ENCODE assay signal across 17 mouse cellular contexts in the genomic region with DNA sequence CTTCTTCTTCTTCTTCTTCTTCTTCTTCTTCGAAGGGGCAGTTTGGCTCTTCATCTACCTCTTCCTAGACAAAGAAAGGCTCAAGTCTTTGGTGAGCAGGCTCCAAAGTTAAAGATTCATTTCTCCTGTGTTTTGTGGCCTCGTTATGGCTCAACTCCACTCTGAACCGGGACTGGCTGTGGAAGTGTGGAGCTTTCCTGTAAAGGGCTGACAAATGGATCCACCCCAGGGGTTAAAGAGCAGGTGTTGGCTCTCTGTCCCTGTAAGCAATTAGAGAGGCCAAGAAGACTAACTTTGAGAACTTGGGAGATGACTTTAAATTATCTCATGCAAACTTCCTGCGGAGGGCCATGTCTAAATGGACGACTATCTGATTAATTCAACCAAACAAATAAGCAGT. TPM values are rescaled to one million over a fixed set of nuclear protein-coding genes. Genes with fewer than 3 reads are reported as not detected.
DNase-seq lines count a peak whose midpoint lies in the region; ATAC-seq lines count a peak whose summit lies in the region.
"Had no signal": no experiment of that assay in that cellular context is flagged by ENCODE, and none has a peak within 500 bp of the region (broad histone marks: within the 10 kb centered on the region; RNA-seq: fewer than 3 reads in every experiment).

No protein-coding gene starts in this region.

- 10% methylated on average over 5 of the region's 5 CpGs for WGBS in hindbrain, embryonic 10.5 days
- 7% methylated on average over 5 of the region's 5 CpGs for WGBS in hindbrain, embryonic 13.5 days
- 26% methylated on average over 5 of the region's 5 CpGs for WGBS in kidney, embryonic 15.5 days
- WGBS in neural tube, embryonic 15.5 days = 10% methylated on average over 5 of the region's 5 CpGs
- WGBS in forebrain, embryonic 16.5 days = 5% methylated on average over 5 of the region's 5 CpGs

- peak; percentile 18 for DNase-seq in hindbrain, embryonic 10.5 days (ENCODE audit: low spot score)
- no peak for DNase-seq in kidney, postnatal 25 days
- DNase-seq in neural tube, embryonic 10.5 days (ENCODE audit: extremely low spot score, low spot score) = peak; percentile 45
- DNase-seq: adrenal gland, adult 2 months; adrenal gland, postnatal 25 days; cerebellum, adult 2 months; gastrocnemius, adult 2 months; gastrocnemius, postnatal 25 days had no signal

- H3K4me2 ChIP-seq in hindbrain, embryonic 13.5 days = no peak overlapping the region
- 0 out of 2 replicates have a peak overlapping the region, but pooled peaks have one; percentile 56 for H3K4me2 ChIP-seq in kidney, embryonic 15.5 days
- H3K4me2 ChIP-seq in neural tube, embryonic 15.5 days = no peak overlapping the region
- H3K4me2 ChIP-seq in forebrain, embryonic 16.5 days (ENCODE audit: low read length) = no peak overlapping the region

- ATAC-seq in hindbrain, embryonic 13.5 days (ENCODE audit: low FRiP score) = no peak
- no peak for ATAC-seq in kidney, embryonic 15.5 days (replicated peaks; ENCODE audit: low FRiP score)
- ATAC-seq in neural tube, embryonic 15.5 days (ENCODE audit: low FRiP score) = no peak
- no peak for ATAC-seq in forebrain, embryonic 16.5 days

- peaks cover 100% of the 10 kb centered on the region for H3K27me3 ChIP-seq in hindbrain, embryonic 10.5 days (ENCODE audit: insufficient read depth, poor library complexity, severe bottlenecking)
- peaks cover 100% of the 10 kb centered on the region for H3K27me3 ChIP-seq in hindbrain, embryonic 13.5 days
- H3K27me3 ChIP-seq in kidney, embryonic 15.5 days = peaks cover 65% of the 10 kb centered on the region
- H3K27me3 ChIP-seq in neural tube, embryonic 15.5 days (replicated peaks) = peaks cover 80% of the 10 kb centered on the region
- H3K27me3 ChIP-seq in forebrain, embryonic 16.5 days (replicated peaks; ENCODE audit: control insufficient read depth, insufficient read depth, low read length) = peaks cover 68% of the 10 kb centered on the region

- H3K36me3 ChIP-seq in hindbrain, embryonic 10.5 days = no peaks in the 10 kb centered on the region
- no peaks in the 10 kb centered on the region for H3K36me3 ChIP-seq in hindbrain, embryonic 13.5 days
- no peaks in the 10 kb centered on the region for H3K36me3 ChIP-seq in kidney, embryonic 15.5 days
- H3K36me3 ChIP-seq in neural tube, embryonic 15.5 days = no peaks in the 10 kb centered on the region
- no peaks in the 10 kb centered on the region for H3K36me3 ChIP-seq in forebrain, embryonic 16.5 days (ENCODE audit: control insufficient read depth, insufficient read depth)
- H3K36me3 ChIP-seq: embryonic facial prominence, embryonic 10.5 days; heart, embryonic 12.5 days; hindbrain, embryonic 12.5 days had no signal

- H3K9me3 ChIP-seq in hindbrain, embryonic 10.5 days = no peaks in the 10 kb centered on the region
- H3K9me3 ChIP-seq in hindbrain, embryonic 13.5 days = no peaks in the 10 kb centered on the region
- no peaks in the 10 kb centered on the region for H3K9me3 ChIP-seq in kidney, embryonic 15.5 days (replicated peaks)
- H3K9me3 ChIP-seq in neural tube, embryonic 15.5 days (replicated peaks) = no peaks in the 10 kb centered on the region
- no peaks in the 10 kb centered on the region for H3K9me3 ChIP-seq in forebrain, embryonic 16.5 days (ENCODE audit: control insufficient read depth, low read length)
- H3K9me3 ChIP-seq: embryonic facial prominence, embryonic 10.5 days; forebrain, embryonic 13.5 days; heart, embryonic 12.5 days; hindbrain, embryonic 12.5 days had no signal

- H3K4me1 ChIP-seq in hindbrain, embryonic 10.5 days (replicated peaks) = peaks cover 62% of the 10 kb centered on the region
- peaks cover 37% of the 10 kb centered on the region for H3K4me1 ChIP-seq in hindbrain, embryonic 13.5 days (replicated peaks)
- H3K4me1 ChIP-seq in kidney, embryonic 15.5 days = peaks cover 59% of the 10 kb centered on the region
- H3K4me1 ChIP-seq in neural tube, embryonic 15.5 days = peaks cover 36% of the 10 kb centered on the region
- H3K4me1 ChIP-seq in forebrain, embryonic 16.5 days (replicated peaks; ENCODE audit: control insufficient read depth, insufficient read depth, low read length) = peaks cover 28% of the 10 kb centered on the region

- no peak overlapping the region for H3K9ac ChIP-seq in hindbrain, embryonic 13.5 days
- no peak overlapping the region for H3K9ac ChIP-seq in kidney, embryonic 15.5 days
- H3K9ac ChIP-seq in neural tube, embryonic 15.5 days (replicated peaks) = no peak overlapping the region
- H3K9ac ChIP-seq in forebrain, embryonic 16.5 days (replicated peaks; ENCODE audit: low read depth, low read length) = no peak overlapping the region
- H3K9ac ChIP-seq: forebrain, embryonic 13.5 days; heart, embryonic 12.5 days; hindbrain, embryonic 12.5 days had no signal

- no peak overlapping the region for H3K4me3 ChIP-seq in hindbrain, embryonic 10.5 days
- H3K4me3 ChIP-seq in hindbrain, embryonic 13.5 days = no peak overlapping the region
- no peak overlapping the region for H3K4me3 ChIP-seq in kidney, embryonic 15.5 days (replicated peaks)
- no peak overlapping the region for H3K4me3 ChIP-seq in neural tube, embryonic 15.5 days (replicated peaks)
- H3K4me3 ChIP-seq in forebrain, embryonic 16.5 days (replicated peaks; ENCODE audit: low read length) = no peak overlapping the region

- H3K27ac ChIP-seq in hindbrain, embryonic 10.5 days = no peak overlapping the region
- no peak overlapping the region for H3K27ac ChIP-seq in hindbrain, embryonic 13.5 days
- no peak overlapping the region for H3K27ac ChIP-seq in kidney, embryonic 15.5 days
- H3K27ac ChIP-seq in neural tube, embryonic 15.5 days (replicated peaks) = no peak overlapping the region
- no peak overlapping the region for H3K27ac ChIP-seq in forebrain, embryonic 16.5 days (ENCODE audit: low read length)
- H3K27ac ChIP-seq: forebrain, embryonic 13.5 days; gastrocnemius, adult 2 months; hindbrain, embryonic 12.5 days; hindbrain, postnatal 0 days had no signal

RNA-seq across cellular contexts. Expression of a gene that starts 4.0 kb away (rescaled TPM):
- polyA plus RNA-seq in hindbrain, embryonic 10.5 days (2016; fragmentation: Nextera tagmentation; extraction: Ambion mirVana) = 2.9 and 3.7 TPM in 2 replicates
- 1.3 and 1.7 TPM in 2 replicates for polyA plus RNA-seq in hindbrain, embryonic 13.5 days (2015; fragmentation: Nextera tagmentation; extraction: Ambion mirVana)
- 4.1 and 5.2 TPM in 2 replicates for polyA plus RNA-seq in kidney, embryonic 15.5 days (2015; fragmentation: Nextera tagmentation; extraction: Ambion mirVana)
- polyA plus RNA-seq in neural tube, embryonic 15.5 days (2015; fragmentation: Nextera tagmentation; extraction: Ambion mirVana) = 1.00 and 1.1 TPM in 2 replicates
- polyA plus RNA-seq in forebrain, embryonic 16.5 days (2015; fragmentation: Nextera tagmentation; extraction: Ambion mirVana) = 0.57 and 1.1 TPM in 2 replicates

Comparison
In these comparisons a context has a peak if more than half of its experiments do, and no peak if none do; other contexts are left out.
1. DNase-seq: peak in hindbrain, embryonic 10.5 days (single experiment) and neural tube, embryonic 10.5 days (single experiment); none in kidney, postnatal 25 days (0 of 2).